Mouse (Mus musculus): ENCODE results near the gene Rhbdd1. TPM values are rescaled to one million over a fixed set of nuclear protein-coding genes. Genes with fewer than 3 reads are reported as not detected.

Rhbdd1 gene
- polyA plus RNA-seq, 1 experiment = 12.8 TPM

DNA sequence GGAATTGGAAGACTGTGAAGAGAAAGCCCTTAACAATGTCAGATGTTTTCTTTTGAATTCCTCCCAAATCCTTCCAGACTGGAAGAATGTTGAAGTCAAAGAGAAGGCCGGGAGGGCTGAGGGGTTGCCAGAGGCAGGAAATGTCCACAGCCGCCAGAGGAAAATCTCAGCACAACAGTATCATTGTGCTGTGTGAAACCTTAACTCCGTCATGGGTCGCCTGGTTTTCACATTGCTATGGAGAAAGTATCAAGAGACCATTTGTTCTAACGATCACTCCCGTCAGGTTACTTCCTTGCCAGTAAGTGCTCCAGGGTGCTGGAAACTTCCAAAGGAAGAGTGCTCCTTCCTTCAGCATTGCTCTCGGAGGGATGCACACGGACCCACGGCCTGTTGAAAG lies 160.5 kb downstream of the Rhbdd1 start:
- H3K27me3 ChIP-seq (replicated peaks; ENCODE audit: control insufficient read depth, insufficient read depth, low read length) = no peaks in the 10 kb centered on the region

DNA sequence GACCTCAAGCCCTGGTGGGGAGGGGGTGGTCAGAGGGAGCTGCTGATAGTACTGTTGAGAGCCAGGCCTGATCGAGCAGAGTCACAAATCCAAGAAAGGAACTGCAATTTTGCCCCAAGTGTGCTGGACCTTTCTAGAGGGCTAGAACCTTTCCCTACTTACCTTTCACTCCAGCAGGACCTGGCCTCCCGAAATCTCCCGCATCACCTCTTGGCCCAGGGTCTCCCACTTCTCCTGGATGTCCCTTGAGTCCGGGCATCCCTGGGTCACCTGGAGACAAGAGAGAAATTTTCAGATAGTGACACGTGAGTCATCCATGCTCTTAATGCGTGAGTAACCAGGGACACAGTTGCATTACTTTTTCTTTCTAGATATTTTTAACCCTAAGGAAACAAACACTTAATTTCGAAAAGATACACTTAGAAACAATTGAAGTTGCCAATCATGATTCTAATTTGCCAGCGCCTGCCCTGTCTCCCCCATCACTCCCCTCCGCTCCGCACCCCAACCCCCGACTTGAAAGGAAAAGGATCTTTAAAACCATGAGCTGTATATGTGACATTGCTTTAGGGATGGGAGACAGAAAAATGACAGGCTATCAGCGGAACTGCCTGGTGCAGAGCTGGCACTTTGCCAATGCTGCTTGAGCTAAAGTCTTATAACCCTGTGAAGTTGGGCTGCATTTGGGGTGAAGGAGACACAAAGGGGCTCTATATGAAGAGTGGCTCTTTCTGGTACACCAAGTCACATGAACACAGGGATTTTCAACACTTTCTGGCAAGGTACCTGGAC lies 163.6 kb downstream of the Rhbdd1 start:
- 89% methylated on average over 12 of the region's 12 CpGs for WGBS
- TF ChIP-seq CTCF (conservative IDR thresholded peaks at IDR 0.05; ENCODE audit: insufficient read depth, insufficient read length, low read depth, low read length) (no peak), POLR2A (IDR thresholded peaks at IDR 0.05; ENCODE audit: low read depth, low read length) (no peak)
- Histone ChIP-seq H3K4me1 (ENCODE audit: control insufficient read depth, insufficient read depth, low read length) (no peaks in the 10 kb centered on the region), H3K36me3 (ENCODE audit: control insufficient read depth, insufficient read depth, low read length) (peaks cover 15% of the 10 kb centered on the region), H3K4me3 (ENCODE audit: insufficient read depth, low read depth, low read length) (no peak overlapping the region), H3K27ac (ENCODE audit: insufficient read depth, low read depth, low read length) (no peak overlapping the region), H3K27me3 (replicated peaks; ENCODE audit: control insufficient read depth, insufficient read depth, low read length) (no peaks in the 10 kb centered on the region)
- no peak for DNase-seq

More for the DNA sequence above, 160.5 kb downstream of the Rhbdd1 start:
- H3K4me1 ChIP-seq (ENCODE audit: control insufficient read depth, insufficient read depth, low read length) = no peaks in the 10 kb centered on the region
- no peak for TF ChIP-seq CTCF (conservative IDR thresholded peaks at IDR 0.05; ENCODE audit: insufficient read depth, insufficient read length, low read depth, low read length)
- TF ChIP-seq POLR2A (IDR thresholded peaks at IDR 0.05; ENCODE audit: low read depth, low read length) = no peak
- H3K4me3 ChIP-seq (ENCODE audit: insufficient read depth, low read depth, low read length) = no peak overlapping the region
- 40% methylated on average over 9 of the region's 9 CpGs for WGBS
- no peak overlapping the region for H3K27ac ChIP-seq (ENCODE audit: insufficient read depth, low read depth, low read length)
- peak; percentile 38 for DNase-seq
- peaks cover 10% of the 10 kb centered on the region for H3K36me3 ChIP-seq (ENCODE audit: control insufficient read depth, insufficient read depth, low read length)

DNA sequence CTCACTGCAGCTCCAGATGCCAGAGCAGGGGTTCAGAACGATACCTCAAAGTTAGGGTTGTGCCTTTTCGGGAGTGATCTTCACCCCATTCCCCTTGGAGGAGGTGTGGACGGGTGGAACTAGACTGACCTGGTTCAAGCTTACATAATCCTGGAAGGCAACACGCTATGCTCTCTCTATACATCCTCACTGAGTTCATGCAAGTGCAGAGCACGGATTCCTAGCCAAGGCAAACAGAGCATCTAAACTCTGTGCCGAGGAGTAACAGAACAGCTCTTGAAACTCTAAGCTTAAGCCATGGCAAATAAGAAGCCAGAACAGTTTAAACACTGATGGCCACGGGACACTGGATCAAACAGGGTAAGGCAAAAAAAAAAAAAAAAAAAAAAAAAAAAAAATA lies 166.1 kb downstream of the Rhbdd1 start:
- Histone ChIP-seq H3K36me3 (ENCODE audit: control insufficient read depth, insufficient read depth, low read length) (peaks cover 21% of the 10 kb centered on the region), H3K27me3 (replicated peaks; ENCODE audit: control insufficient read depth, insufficient read depth, low read length) (no peaks in the 10 kb centered on the region), H3K4me1 (ENCODE audit: control insufficient read depth, insufficient read depth, low read length) (no peaks in the 10 kb centered on the region), H3K4me3 (ENCODE audit: insufficient read depth, low read depth, low read length) (no peak overlapping the region), H3K27ac (ENCODE audit: insufficient read depth, low read depth, low read length) (no peak overlapping the region)
- TF ChIP-seq CTCF (conservative IDR thresholded peaks at IDR 0.05; ENCODE audit: insufficient read depth, insufficient read length, low read depth, low read length) (no peak), POLR2A (IDR thresholded peaks at IDR 0.05; ENCODE audit: low read depth, low read length) (no peak)
- 84% methylated on average over 7 of the region's 7 CpGs for WGBS
- no peak for DNase-seq

DNA sequence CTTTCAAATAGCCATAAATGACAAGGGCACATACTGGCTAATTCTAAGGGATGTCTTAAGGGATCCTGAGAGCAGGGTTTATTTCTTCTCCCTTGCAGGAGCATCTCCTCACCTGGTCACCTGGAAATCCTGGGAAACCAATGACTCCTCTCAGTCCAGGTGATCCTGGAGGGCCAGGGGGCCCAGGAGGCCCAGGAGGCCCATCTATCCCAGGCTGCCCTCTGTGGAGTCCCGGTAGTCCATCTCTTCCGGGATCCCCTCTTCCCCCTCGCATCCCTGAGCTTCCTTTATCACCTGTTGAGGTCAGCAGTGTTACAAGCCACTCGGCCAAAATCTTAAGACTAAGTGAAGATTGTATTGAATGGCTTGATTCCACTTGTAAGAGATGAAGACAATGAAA lies 170.1 kb downstream of the Rhbdd1 start:
- no peak overlapping the region for H3K4me3 ChIP-seq (ENCODE audit: insufficient read depth, low read depth, low read length)
- H3K36me3 ChIP-seq (ENCODE audit: control insufficient read depth, insufficient read depth, low read length) = peaks cover 20% of the 10 kb centered on the region
- H3K27ac ChIP-seq (ENCODE audit: insufficient read depth, low read depth, low read length) = no peak overlapping the region
- H3K27me3 ChIP-seq (replicated peaks; ENCODE audit: control insufficient read depth, insufficient read depth, low read length) = no peaks in the 10 kb centered on the region
- WGBS = 75% methylated on average over 4 of the region's 4 CpGs
- no peak for DNase-seq
- no peaks in the 10 kb centered on the region for H3K4me1 ChIP-seq (ENCODE audit: control insufficient read depth, insufficient read depth, low read length)
- TF ChIP-seq POLR2A (IDR thresholded peaks at IDR 0.05; ENCODE audit: low read depth, low read length) (no peak), CTCF (conservative IDR thresholded peaks at IDR 0.05; ENCODE audit: insufficient read depth, insufficient read length, low read depth, low read length) (no peak)

DNA sequence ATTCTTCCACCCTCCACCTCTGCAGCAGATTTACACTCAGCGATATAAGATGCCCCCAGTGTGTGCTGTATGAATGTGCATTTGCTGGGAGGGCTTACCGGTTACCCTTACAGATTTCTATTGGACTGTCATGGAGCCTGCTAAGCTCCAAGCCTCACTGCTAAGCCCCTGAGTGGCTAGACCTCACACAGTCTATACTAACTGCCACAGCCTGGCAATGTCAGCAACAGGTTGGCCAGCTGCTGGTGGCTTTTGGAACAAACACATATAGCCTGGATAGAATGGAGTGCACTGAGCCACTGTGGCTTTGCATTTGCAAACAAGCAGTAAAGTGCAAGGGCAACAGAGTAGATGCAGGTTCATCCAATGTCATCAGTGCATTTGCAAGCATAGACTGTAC lies 175.7 kb downstream of the Rhbdd1 start:
- Histone ChIP-seq H3K4me3 (ENCODE audit: insufficient read depth, low read depth, low read length) (no peak overlapping the region), H3K27ac (ENCODE audit: insufficient read depth, low read depth, low read length) (no peak overlapping the region), H3K36me3 (ENCODE audit: control insufficient read depth, insufficient read depth, low read length) (peaks cover 10% of the 10 kb centered on the region), H3K4me1 (ENCODE audit: control insufficient read depth, insufficient read depth, low read length) (no peaks in the 10 kb centered on the region), H3K27me3 (replicated peaks; ENCODE audit: control insufficient read depth, insufficient read depth, low read length) (no peaks in the 10 kb centered on the region)
- TF ChIP-seq POLR2A (IDR thresholded peaks at IDR 0.05; ENCODE audit: low read depth, low read length) = no peak
- no peak for TF ChIP-seq CTCF (conservative IDR thresholded peaks at IDR 0.05; ENCODE audit: insufficient read depth, insufficient read length, low read depth, low read length)
- 99% methylated on average over 2 of the region's 2 CpGs for WGBS
- DNase-seq = no peak

Other genes with a start within 250 kb of the Rhbdd1 start
- gene Gm9747, start 83.3 kb upstream of the Rhbdd1 start, polyA plus RNA-seq (2012; rRNA removed) = 0.03 TPM in 1 of 2 replicates, not detected in the other
- 7.1 and 7.4 TPM in 2 replicates for gene Irs1, start 25.0 kb upstream of the Rhbdd1 start, polyA plus RNA-seq (2012; rRNA removed)